Mouse (Mus musculus) lung, postnatal 14 days (tissue): ENCODE measurements around the gene Scamp1.
A peak's percentile ranks its signal among the peaks of the same experiment; 100 is the strongest.

Source experiments
- DNase-seq: peaks from one replicate; pipeline ENCODE4 v3.0.0; 2021

Gene Scamp1

DNA sequence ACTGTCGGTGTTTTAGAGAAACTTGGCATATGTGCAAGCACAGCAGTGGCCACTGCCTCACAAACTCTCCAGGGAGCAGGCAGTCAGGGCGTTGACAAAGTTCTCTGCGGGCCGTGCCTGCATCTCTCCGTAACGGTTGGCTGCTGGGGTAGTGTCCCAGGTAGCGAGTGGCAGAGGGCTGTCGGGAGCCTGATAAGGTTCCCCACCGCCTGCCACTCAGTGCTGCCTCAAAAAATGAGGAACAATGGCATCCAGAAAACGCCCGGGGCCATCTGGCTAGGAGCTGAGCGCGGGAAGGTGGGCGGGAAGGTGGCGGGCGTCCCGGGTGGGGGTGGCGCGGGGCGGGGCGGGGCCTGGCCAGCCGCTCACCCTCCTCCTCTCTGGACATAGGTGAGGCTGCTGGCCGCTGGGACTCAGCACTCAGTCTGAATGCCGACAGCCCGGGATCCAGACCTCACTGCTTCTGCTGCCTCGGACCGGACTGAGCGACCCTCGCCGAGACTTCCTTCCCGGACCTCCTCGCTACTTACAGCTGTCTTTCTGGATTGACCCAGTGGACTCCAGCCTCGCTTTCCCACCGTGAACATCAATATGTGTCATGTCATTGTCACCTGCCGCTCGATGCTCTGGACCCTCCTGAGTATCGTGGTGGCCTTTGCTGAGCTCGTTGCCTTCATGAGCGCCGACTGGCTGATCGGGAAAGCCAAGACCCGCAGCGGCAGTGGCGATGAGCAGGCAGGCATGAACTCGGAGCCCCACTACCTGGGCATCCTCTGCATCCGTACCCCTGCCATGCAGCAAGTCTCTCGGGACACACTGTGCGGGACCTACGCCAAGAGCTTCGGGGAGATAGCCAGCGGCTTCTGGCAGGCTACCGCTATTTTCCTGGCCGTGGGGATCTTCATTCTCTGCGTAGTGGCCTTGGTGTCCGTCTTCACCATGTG is 111.8 kb downstream of the Scamp1 start:
- peak; percentile 54 for DNase-seq

DNA sequence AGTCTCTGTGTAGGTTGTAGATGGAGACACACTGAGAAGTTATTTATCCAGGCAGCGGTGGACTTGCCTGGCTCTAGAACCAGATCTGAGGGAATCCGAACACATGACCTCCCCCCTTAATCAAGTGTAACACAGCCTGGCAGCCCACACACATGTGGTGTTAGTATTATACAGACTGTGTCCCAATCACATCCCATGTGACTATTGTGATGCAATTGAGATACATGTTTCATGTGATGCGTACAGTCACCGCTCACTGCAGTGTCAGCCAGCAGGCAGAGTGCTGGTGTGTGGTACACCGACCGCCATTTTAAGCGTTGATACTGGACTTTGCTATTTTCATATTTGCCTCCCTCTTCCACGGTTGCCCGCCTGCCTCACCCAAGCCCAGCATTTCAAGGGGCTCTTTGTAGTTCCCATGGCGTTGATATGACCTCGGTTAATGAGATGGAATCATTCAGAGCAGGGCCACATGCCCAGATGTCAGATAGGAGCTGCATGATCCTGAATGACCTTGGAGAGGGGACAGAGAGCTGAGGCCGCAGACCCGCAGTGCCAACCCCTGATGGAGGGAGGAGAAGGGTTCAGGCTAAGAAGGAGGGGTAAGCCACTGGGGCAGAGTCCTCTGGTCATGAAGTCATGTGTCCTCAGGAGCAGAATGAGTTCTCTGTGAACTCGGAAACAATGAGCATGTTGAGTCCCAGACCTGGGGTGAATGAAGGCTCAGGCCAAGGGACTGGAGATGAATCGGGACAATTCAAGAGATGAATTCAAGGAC is 112.9 kb downstream of the Scamp1 start:
- DNase-seq: no peak

DNA sequence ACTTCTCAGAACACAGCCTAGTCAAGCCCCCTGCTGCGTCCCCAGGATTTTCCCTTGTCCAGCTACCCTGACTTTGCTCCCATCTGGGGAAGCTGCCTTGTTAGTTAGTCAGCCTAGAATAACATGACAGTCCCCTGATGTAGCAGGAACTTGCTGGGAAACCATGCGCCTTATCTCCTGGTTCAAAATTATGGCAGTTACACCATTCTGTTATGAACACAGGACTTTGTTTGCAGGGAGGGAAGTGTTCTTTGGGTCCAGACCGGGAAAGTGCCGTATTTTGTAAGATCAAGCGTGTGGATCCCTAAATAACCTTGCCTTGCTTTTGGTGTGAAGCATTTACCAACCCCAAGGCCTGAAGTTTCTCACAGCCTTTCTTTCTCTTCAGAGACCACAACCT is 114.0 kb downstream of the Scamp1 start:
- DNase-seq: no peak

DNA sequence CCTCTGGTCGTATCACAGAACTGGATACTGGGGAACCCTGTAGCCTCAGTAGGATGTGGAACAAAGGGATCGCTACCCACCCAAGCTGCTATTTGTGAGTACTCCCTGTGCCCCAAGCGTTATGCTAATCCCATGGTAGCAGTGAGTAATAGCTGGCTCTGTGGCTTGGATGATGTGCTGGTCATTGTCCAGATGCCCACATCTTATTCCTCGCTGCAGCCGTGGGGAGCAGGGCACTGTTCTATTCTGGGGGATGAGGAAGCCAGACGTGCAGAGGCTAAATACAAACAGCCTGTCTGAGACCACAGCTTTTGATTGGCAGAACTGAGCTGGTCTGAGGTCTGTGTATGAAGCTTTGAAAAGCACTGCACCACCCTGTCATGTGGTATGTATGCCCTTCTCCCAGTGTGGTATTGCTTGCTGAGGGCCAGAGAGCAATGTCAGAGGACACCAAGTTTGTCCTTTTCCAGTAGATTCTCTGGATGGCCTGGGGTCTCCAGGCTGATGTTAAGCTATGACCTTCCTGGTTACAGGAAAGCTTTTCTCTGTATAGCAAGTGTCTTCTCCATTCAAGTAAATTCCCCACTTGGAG is 116.2 kb downstream of the Scamp1 start:
- DNase-seq: no peak

DNA sequence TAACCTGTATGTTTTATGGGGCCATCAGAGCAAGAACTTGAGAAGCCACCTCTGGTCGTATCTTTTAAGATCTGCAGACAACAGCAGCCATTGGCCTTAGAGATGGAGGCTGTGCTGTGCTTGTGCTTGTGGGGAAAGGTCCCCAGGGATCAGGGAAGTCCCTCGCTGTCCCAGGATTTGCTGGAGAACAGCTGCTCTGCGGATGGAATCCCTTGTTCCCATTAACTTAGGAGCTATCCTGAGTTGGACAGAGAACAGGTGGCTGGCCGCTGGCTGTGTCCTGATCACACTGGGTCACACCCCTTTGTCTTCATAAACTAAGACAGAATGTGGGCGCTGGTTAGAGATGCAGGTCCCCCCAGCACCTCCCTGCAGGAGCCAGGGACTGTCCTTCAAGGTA is 117.3 kb downstream of the Scamp1 start:
- DNase-seq: no peak

DNA sequence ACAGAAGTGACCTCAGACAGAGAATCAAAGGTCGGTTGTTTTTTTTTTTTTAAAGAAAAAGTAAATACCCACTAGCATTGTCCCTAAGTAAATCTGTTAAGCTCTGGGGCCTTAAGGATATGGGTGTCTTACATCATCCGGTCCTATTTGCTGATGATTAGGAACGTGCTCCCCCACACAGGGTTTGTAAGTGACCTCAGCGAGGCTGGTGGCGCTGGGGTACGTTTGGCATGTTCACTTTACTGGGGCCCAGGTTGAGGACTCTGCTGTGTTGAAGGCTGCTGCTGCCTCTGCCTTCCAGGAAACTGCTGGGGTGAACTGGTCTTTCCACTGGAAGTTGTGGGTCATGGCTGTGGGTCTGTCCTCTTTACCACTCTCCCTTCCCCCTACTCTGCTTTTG is 121.2 kb downstream of the Scamp1 start:
- no peak for DNase-seq

DNA sequence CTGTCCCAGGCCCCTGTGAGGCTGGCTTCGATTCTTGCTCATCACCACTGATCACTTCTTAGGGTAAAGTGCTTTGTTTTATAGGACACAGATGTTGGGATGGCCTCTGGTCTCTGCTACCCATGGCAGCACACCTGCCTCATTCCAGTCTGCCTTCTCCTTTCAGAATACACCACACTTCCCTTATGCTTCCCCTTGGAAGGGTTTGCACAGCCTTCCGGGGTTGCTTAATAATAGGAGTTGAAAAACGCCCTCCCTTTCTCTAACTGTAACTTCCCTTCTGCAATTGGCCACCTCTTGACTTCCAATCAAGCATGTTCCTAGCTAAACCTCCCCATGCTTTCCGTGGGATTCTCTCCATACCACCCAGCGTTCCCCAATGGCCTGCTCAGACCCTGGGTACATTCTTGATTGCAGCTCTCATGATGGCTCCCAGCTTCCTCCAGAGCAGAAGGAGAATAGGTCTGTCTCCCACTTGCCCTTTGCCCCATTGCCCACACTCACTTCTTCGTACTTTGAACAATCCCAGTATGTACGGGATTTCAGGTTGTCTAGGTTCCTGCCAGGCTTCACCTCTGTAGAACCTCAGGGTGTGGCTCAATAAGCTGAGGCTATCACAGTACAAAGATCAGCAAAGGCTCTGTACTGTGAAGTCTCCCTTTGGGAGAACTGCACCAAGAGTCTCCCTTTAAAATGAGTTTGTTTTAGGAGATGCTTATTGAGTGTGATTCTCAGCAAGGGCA is 126.0 kb downstream of the Scamp1 start:
- DNase-seq: no peak

DNA sequence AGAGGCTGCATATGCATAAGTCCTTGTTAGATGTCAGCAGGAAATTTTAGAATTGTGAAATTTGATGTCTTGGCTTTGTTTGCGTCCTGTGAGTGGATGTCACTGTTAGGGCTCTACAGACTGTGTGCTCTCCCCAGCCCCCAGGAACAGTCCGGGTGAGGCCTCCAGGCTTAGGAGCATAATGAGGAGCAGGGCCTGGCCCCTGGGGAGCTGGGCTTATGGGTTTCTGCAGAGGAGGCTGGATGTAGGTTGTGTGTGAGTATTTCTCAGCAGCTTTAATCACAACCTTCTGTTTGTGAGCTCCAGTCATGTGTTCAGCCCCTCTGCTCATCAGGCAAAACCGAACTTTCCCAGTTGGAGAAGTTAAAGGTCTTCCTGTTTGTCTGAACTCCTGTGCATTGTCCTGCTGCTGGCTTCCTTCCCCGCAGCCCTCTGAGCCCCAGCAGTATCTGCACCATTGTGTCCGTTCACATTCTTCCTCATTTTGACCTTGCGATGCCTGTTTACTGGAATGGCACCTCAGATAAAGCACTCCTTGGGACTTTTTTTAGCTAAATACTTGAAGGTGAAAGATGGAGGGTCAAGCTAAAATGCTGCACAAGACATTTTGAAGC is 126.7 kb downstream of the Scamp1 start:
- DNase-seq: no peak

DNA sequence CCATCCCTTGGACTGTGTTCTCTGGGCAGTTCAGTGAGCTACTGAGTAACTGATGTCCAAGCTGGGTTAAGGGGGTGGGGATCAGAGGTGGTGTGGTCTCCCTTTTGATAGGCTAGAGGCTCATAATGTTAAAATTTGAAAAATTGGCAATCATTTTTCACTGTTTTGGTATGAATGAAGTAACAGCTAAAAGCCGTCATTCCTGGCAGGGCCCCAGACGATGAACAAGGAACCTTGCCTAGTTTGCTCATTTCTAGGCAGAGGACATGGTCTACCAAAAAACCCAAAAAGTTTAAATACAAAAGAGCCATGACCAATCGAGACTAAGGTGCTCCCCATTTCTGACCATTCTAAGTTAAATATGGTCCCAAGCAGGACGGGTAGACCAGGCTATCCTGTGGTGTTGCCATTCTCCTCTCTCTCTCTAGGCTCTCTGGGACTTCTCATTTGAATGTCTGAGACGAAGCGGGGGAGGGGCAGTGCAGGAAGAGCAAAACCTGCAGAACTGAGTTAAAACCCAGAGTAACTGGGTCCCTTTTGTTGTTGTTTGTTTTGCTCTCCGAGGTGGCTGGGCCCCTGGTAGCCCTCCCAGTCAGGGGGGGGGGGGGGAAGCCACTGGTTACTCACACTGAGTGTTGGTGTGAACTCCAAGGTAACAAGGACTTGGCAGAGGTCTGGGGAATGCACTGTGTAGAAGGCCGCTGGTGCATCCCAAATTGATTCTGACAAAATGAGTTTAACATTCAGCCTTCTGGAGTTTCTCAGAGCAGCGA is 129.8 kb downstream of the Scamp1 start:
- peak; percentile 27 for DNase-seq

DNA sequence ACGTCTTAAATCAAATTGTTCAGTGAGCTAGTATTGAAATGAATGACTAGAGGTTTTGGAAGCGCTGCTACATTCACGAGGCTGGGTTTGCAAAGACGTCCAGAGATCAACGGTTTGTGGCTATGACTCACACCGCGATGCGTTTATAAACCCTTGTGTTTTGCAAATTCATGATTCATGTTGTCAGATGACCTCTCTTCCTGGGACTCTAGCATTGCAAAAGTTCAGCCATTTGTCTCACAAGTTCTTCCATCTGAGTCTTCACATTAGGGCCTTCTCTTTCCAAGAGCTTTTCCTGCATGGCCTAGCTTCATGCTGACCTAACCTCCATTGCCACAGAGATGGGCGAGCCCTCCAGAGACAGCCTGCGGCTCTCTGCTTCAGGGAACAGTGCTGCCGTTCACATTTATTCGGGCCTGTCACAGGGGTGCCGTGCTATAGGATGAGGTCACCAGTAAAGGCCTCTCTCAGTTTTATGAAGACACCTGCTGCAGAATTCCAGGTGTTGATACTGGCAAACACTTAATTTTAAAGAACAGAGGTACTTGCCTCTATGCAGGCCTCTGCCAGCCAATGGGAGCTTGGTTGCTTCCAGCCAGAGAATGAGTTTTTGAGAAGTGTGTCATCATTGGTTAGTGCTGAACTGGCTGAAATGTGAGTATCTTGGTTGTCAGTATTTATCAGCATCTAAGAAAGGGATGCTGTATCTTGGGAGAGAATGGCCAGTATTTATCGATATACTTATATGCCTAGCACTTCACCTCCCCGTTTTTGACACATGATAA is 131.0 kb downstream of the Scamp1 start:
- peak; percentile 15 for DNase-seq

DNA sequence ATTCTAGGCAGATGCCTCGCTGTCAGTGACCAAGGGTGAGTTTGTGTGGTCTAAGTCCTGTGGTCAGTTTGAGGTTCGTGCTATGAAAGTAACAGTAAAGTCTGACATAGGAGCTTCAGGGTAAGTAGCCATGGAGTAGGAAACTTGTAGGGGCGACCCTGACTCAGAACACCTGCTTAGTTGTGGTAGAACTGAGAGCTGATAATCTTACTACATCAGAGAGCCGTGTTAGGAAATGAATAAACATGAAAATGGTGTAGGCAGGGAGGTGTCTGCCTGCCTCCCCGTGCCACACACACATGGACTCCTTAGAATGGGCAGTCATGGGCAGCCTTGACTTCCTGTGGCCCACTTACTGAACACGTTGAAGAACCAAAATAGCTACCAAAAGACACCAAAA is 132.0 kb downstream of the Scamp1 start:
- DNase-seq: no peak

DNA sequence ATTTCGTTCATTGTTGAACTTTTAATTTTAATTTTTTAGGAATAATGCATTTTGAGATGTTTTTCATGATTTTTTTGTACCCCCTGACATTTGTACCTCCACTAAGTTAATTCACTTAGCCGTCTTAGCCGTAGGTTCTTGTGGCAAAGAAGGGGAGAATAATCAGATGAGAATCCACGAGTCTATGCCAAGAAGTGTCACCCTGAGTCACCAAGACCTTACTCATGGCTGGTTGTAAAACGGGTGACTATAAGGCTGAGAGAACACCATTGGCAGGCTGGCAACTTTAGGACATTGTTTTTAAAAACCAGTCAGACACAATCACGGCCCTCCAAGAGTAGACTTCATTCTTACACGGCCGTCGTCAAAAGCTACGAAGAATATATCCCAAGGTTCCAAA is 132.8 kb downstream of the Scamp1 start:
- DNase-seq: no peak
